Mouse (Mus musculus): ENCODE data around the gene Cd200r3.

The Cd200r3 gene

DNA sequence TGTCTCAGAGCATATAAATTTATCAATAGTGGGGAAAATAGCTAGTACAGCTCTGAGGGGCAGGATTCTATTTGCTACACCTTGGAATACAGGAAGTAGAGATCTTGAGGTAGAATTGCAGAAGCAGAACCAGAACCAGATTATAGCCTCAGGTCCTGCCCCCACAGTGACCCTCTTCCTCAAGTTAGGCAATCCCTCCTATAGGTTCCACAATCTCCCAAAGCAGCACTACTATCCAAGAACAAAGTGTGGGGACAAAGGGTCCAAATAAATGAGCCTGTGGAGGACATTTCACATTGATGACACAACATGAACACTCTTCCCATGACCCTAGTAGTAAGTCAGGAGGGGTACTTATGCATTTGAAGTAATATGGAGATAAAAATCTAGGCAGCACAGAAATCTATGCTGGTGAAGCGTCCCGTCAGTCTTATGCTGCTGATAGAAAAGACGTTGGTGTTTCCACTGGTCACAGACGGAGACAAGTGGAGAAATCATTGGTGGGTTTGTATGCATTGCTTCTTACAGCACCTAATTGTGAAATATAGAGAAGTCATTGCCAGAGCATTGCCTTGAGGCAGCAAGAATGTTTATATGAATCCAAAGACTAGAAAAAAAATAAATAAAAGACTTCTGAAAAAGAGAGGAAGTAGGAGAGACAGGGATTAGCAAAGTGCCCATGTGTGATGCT is 45.3 kb downstream of the Cd200r3 start:
- no peak for DNase-seq (ENCODE audit: low spot score in 2 of 2)

DNA sequence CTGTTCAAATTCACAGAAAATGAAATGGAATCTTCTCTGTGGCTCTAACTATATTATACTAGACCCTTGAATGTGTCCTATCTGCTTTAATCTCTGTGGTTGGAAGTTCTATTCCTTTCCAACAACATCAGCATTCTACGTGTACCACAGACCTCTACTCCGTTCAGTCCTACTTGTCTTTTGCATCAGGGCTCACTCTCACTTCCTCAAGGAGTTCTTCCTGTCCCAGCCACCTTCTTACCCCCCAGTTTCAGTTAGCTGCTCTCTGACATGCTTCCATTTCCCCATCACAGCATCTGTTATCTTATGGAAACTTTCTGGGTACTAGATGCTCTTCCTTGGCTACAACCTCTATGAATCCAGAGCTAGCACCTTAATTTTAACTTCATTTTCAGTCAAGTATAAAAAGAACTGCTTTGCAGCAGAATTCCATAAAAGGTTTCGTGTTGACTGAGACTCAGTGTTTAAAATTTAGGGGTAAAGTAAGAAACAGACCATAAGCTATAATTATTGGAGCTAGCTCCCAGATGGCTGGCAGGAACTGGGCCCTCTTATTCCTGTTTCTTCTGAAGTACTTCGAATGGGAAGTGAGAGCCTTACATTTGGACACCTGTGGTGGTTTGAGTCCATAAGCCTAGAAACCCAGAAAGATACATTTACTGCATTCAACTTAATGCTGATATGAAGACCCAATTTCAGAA is 50.0 kb downstream of the Cd200r3 start:
- DNase-seq (ENCODE audit: low spot score in 2 of 2): peak; percentile 65 to 69

DNA sequence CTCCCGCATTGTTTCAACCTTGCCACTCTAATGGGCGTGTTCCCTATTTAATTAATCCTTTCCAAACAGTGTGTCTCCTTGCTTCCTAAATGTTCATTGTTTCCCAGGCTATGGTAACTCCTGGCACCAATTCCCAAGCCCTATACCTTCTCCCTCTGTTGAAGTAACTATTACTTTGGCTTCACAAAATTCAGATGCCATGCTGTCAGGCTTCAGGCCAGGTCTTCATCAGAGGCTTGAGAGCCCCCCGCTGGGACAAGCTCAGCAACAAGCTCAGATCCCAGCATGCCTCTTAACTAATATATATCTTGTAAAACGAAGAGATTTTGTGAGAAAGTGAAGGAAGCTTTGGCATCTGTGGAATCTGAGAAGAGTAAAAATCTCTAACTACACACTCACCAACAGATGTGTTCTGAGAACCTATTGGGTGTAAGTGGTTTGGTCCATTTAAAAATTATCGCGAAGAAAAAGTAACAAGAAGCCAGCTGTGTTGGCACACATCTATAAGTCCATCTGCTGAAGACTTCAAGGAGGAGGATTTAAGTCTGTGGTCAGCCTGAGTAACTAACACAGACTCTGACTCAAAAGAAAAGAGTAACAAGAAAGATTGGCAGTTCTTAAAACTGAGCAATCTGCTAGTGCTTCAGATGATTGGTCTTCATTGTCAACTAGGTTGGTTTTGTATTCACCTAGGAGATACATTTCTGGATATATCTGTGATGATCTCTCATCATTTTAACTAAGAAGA is 50.9 kb downstream of the Cd200r3 start:
- DNase-seq (ENCODE audit: low spot score in 2 of 2): no peak

DNA sequence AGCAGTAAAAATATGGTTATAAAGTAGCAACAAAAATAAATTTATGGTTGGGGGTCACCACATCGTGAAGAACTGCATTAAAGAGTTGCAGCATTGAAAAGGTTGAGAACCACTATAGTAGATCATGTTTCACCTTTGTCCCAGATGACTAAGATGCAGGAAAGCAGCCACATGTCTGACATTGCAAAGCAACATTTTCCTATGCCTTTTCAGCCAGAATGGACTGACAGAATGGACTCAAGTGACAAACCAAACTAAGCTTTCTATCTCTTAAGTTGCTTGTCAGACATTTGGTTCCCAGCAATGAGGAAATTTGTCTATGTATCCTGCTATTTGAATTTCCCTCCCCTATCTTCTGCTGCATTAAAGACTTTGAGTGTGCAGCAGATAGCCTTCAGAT is 51.6 kb downstream of the Cd200r3 start:
- no peak for DNase-seq (ENCODE audit: low spot score in 2 of 2)

DNA sequence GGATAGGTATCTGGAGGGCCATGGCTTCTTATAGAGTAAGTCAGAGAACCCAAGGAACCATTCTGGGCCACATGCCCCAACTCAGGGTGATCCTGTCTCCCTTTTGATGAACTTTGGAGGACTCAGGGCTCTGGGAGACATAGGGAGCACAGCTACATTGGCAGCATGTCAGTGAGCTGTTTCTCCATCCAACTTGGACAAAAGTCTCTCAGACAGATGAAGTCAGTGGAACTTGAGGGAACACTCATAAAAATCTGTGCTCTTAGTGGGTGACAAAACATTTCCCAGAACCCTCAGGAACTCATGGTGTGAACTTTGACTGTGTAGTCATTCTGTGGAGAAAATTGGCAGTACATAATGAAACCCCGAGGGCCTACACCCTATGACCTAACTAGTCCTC is 53.2 kb downstream of the Cd200r3 start:
- DNase-seq (ENCODE audit: low spot score in 2 of 2): no peak

DNA sequence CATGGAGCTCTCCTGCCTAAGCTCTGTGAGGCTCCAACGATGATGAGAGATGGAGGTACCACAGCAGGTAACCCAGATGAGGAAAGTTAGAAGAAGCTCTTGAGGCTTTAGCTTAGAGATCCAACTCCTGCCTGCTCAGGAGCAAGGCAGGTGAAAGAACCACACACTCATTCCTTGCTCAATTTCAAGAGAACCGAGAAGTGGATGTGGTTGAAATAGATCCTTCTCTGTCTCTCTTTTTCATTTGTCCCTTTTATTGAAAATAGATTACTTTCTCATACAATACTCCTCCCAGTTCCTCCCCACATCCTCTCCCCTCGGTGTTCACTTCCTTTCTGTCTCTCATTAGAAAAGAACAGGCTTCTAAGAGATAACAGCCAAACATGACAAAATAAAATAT is 56.1 kb downstream of the Cd200r3 start:
- peak; percentile 5 to 30 for DNase-seq (ENCODE audit: low spot score in 2 of 2)

DNA sequence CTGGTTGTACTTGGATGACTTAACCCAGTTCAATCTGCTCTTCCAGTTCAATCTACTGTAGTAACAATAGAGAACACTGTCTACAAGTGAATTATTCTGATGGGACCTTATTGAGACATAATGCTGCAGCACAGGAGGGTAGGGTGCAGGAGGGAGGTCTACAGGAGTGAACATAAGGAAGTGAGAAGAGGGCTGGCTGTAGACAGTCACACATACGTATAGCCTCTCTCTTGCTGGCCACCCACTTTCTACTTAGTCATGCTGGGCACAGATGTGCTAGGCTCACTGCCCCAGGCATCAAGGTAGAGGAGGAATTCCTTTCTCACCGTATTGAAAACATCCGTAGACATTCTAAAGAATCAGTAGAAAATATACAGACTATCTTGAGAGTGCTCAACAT is 61.0 kb downstream of the Cd200r3 start:
- no peak for DNase-seq (ENCODE audit: low spot score in 2 of 2)

DNA sequence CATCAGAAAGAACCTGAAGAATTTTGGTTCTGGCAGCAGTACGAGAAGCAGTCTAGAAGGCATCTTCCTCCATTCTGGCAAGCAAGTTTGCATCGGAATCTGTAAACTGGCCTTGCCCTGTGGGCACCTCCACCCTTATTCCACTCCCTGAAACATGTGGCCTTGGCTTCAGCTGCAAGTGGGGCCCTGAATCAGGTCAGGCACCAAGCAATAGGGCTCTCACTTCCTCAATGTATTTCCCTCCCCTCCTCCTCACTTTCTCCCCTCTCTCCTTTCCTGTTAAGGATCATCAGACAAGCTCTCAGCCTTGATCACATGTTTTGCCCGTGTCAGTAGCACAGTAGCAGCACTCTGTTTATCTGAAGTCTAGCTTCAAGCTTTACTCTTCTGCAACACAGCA is 61.8 kb downstream of the Cd200r3 start:
- peak; percentile 19 to 23 for DNase-seq (ENCODE audit: low spot score in 2 of 2)

DNA sequence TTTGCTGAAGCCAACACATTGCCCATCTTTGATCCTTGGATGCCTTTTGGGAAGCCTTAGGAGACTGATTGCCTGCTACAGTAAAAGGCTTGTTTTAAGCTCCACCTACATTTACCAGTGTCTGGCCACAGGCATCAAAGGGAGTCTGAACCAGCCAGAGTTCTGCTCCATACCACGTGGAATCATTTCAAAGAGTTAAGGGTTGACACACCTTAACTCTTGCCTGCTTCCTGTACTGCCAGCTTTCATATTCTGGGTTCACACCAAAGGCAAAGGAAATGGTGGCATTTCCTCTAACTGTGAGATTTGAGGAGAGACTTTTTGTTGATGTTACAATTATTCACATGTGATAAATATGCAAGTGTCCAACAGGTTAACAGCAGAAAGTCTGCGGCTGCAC is 63.5 kb downstream of the Cd200r3 start:
- peak in 1 of 2 experiments; percentile 17 for DNase-seq (ENCODE audit: low spot score in 2 of 2)

DNA sequence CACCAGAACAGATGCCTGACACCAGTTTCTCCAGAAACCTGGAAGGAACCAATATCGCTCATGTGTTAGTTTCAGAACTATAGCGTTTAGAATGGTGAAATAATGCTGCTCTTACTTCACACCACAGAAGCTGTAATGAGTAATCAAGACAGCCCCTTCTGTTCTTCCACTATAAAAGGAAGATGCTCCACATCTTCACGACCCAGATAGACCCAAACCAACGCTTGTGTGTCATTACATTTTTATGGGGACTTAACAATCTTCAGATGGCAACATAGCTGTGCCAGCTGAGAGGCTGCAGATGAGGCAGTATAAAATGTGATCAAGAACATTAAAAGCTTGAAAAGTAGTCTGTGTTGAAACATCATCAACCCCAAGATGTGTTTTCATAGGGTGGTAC is 64.3 kb downstream of the Cd200r3 start:
- no peak for DNase-seq (ENCODE audit: low spot score in 2 of 2)

DNA sequence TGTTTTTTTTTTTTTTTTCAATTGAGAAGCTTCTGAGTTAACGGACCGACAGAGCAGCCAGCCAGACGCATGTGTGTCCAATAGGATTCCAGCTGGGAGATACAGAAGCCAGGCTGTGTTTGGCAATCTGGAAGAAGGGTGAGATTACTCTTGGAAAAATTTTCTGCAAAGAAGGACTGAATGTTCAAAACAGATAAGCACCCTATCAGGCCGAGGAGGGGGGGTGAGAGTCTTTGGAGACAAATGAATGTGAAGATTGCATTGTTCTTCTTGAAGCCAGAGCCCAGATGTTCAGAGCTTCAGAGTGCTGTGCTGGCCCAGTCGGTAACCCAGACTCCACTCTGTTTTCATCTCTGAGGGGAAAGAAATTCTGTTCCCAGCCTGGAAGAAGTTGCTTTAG is 66.2 kb downstream of the Cd200r3 start:
- DNase-seq (ENCODE audit: low spot score in 2 of 2): no peak

DNA sequence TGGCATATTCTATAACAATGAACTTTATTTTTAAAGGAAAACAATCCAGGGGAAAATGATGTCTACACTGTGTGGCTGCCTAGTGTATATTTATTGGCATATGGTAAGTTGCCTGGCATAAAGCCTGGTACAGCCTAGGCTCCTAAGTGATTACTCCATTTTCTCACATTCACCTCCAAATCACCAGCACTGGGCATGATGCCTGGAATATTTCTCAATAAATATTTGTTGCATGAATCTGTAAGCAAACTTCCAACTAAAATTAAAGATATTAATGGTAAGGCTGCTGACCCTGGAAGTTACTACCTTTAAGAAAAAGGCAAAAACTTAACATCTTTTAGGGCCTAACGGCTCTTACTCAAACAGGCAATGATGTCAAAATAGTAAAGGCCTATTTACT is 72.1 kb downstream of the Cd200r3 start:
- DNase-seq (ENCODE audit: low spot score in 2 of 2): no peak

DNA sequence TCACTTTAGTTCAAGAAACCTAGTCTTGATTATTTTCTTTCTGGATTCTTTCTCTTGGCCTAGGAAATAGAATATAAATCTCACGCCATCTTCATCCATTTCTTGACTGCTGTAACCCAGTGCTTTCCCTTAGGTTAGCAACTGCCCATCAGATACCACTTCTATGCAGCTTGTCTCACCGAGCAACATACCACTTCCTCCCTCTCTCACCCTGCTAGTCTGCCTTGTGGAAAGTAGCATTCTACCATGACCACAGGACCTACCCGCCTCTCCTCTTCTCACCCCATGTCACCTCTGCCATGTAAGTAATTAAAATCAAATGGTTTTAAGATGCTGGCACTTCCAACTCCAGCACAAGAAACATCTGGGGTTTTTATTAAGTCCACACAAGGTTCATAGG is 73.0 kb downstream of the Cd200r3 start:
- DNase-seq (ENCODE audit: low spot score in 2 of 2): peak; percentile 67 to 69

DNA sequence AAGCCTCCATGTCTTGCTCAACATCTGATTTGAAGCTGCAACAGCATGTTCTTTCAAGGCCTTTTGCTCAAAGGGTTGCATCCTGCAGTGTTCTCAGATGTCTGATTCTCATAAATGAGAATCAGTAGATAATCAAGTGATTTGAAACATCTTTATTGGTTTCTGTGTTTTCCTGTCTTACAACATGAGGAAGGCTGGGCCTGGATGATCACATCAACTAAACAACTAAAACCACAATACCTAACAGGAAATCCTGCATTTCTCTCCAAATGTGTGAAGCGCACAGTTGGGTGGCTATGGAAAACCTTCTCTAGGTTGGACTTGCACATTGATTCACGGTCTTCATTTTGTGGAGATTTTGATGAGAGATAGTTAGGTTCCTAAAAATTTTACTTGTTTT is 75.4 kb downstream of the Cd200r3 start:
- DNase-seq (ENCODE audit: low spot score in 2 of 2): no peak

DNA sequence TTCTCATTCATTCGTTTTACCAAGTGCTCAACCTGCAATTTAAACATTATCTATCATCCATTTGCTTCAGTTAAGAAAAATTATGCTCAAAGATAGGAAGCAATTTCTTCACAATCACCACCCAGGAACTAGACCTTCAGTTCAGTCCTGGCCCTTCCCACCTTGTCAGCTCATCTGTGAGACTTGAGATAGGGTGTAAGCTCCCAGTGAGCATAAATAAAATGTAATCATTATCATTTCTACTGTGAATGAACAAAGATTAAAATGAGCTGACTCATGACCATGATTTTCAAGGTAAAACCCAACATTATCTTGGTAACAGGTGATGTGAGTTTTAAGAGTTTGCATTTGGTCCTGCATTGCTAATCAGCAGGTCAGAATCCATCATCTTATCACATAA is 76.6 kb downstream of the Cd200r3 start:
- DNase-seq (ENCODE audit: low spot score in 2 of 2): no peak

DNA sequence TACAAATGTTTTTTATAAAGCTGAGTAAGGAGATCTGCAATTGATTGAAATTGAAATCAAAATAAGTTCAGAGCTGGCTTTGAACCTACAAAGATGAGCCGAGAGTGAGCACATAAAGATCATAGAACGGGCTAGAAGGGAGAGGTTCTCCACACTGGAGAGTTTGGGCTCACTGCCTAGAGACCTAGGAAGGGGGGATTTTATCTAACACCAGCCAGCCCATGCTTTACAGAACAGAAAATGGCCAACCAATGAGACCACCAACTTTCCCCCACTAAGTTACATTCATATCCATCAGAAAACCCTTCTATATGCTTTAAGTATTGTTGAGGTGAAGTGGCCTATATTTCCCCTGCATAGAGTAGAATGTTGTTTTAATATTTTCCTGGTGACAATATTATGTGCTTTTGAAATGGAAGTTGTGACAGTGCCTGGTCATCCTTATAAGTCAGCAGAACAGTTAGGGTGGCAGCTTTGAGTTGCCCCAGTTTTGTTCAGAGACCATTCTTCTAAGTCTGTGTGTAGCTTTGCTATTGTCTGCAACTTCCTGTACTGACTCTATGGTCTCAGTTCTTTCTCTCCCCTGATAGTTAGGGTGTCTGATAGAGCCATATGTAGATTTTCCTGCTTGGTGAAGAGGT is 77.3 kb downstream of the Cd200r3 start:
- no peak for DNase-seq (ENCODE audit: low spot score in 2 of 2)

DNA sequence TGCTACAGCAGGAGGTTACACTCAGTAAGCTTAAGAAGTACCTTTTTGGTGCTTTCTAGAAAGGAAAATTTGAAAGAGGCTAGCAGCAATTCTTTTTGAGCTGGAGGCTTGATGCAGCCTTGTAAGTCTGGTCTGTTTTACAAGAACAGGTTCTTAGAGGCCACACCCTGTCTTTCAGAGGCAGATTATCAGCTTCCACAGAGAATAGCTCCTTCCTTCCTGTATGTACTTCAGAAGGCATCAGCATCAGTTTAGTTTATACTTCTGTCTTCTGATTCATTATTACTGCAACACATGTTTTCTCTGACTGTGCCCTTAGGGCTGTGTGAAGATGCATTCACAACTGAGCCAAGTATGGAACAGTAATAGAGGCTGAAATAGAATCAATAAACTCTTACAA is 78.0 kb downstream of the Cd200r3 start:
- DNase-seq (ENCODE audit: low spot score in 2 of 2): no peak

DNA sequence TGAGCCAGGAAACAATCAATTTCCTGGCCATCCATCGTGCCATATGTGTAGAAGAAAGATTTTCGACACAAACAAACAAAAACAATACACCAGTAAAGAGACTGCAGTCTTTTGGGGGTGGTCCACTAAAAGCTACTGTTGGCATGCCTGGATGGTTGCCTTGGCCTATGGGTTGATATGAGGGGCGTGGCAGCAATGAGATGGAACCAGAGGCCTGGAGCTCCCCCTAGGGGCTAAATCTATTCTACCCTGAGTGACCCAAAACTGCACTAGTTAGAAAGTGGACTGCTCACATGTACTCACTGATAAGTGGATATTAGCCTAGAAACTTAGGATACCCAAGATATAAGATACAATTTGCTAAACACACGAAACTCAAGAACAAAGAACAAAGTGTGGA is 80.4 kb downstream of the Cd200r3 start:
- peak; percentile 63 to 78 for DNase-seq (ENCODE audit: low spot score in 2 of 2)

DNA sequence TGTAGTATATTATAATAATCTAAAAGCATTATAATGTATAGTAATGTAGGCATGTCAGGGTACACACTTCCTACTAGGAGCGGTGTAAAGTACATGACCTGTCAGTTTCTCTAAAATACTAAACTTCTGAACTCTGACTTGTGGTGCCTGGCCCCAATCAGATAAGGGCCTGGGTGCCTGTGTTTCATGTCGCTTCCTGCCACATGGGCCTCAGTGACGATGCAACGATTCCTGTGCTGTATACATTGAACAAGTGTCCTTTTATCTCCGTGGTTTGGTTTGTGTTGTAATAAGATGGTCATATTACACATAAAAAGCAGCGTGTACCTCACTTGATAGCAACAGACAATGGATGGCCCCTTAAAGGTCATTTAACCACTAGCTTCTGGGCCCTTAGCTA is 81.8 kb downstream of the Cd200r3 start:
- DNase-seq (ENCODE audit: low spot score in 2 of 2): peak; percentile 8 to 26

DNA sequence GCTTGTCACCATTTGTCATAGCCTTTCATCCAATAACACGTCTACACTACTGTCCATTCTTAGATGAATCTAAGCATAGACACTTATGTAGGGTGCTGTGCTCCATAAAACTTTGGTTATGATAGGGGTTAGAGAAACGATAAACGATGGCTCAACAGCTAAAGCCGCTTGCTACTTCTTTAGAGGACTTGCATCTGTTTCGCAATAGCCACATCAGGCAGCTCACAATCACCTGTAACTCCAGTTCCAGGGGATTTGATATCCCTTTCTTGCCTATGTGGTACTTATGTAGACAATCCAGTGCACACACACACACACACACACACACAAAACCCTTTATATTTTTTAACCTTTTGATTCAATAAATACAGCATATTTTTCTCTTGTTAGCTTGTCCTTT is 85.6 kb downstream of the Cd200r3 start:
- DNase-seq (ENCODE audit: low spot score in 2 of 2): no peak

DNA sequence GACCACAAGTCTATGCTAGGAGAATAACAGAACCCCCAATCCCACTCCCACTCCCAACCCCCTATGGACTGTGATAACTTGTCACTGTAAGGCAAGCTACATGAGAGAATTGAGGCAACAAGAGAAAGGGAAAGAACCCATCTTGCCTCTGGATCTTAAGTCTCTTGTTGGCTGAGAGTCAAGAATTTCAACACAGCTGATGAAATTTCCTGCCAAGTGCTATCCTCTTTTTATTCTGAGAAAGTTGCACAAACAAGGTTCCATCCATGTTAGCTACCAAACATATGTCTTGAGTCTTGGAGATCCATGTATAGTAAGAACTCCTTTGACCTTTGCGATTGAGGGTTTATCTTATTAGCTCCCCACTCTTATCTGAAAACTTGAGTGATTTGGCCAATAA is 86.0 kb downstream of the Cd200r3 start:
- no peak for DNase-seq (ENCODE audit: low spot score in 2 of 2)

DNA sequence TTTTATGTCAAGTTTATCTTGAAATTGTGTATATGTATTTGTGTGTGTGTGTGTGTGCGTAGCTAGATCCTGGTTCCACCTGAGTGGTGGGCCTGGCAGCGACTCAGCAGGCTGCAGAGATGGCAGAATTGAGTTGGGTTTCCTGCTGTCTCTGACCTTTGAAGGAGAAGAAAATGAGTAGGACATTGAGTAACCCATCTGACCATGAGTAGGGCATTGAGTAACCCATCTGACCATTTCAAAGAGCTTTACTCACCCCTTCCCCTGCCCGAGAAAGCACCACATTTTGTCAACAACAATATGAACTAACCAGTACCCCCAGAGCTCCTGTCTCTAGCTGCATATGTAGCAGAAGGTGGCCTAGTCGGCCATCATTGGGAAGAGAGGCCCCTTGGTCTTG is 86.6 kb downstream of the Cd200r3 start:
- no peak for DNase-seq (ENCODE audit: low spot score in 2 of 2)
